Mouse (Mus musculus): ENCODE data around the gene Olfr140. TPM values are rescaled to one million over a fixed set of nuclear protein-coding genes. Genes with fewer than 3 reads are reported as not detected.

Gene Olfr140
- total RNA-seq, 1 experiment, result not detected

DNA sequence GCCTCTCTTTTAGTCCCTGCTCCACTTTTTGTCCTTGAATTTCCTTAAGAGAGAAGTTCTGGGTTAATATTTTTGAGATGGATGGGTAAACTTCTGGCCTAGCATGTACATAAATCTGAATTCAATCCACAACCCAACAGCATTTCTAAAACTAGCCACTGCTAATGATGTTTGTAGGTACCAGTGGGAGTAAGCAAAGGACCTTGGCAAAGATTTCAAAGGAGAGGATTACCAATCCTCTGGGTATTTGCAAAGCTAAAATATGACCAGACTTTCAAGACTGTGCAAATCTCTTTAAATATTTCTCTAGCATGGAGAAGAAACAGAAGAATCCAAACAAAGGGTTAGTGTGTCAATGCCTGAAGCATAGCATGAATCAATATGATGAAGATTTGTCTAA lies 63.5 kb downstream of the Olfr140 start, which contains the start of gene Olfr1262:
TSS of gene Olfr1262 (plus strand) at position 301 of the 400 bp plus-strand sequence.
- H3K4me1 ChIP-seq (ENCODE audit: control insufficient read depth in 2 of 2, insufficient read depth in 2 of 2, low read length in 2 of 2, poor library complexity in 1 of 2), result no peaks in the 10 kb centered on the region
- H3K9me3 ChIP-seq (ENCODE audit: control insufficient read depth, insufficient read depth, low read depth, low read length), result no peaks in the 10 kb centered on the region
- no peak within 1 kb of the TSS for H3K4me3 ChIP-seq (ENCODE audit: insufficient read depth in 1 of 2, low read depth in 1 of 2, low read length in 2 of 2, poor library complexity in 1 of 2, severe bottlenecking in 1 of 2)
- TF ChIP-seq ZC3H11A (IDR thresholded peaks at IDR 0.05; ENCODE audit: borderline replicate concordance, low read depth, low read length), result no peak
- no peak for TF ChIP-seq MAFK (IDR thresholded peaks at IDR 0.05; ENCODE audit: insufficient read depth, low read depth, low read length)
- no peak for DNase-seq (ENCODE audit: low read depth, low spot score)
- no peak within 1 kb of the TSS for H3K9ac ChIP-seq (ENCODE audit: insufficient read depth, low read depth, low read length, poor library complexity, severe bottlenecking)
- no peak within 1 kb of the TSS for H3K27ac ChIP-seq (ENCODE audit: insufficient read depth, low read depth, low read length, poor library complexity, severe bottlenecking)
- H3K36me3 ChIP-seq (ENCODE audit: control insufficient read depth, insufficient read depth, low read length, poor library complexity, severe bottlenecking), result no peaks in the 10 kb centered on the region
- in situ Hi-C loops (cut with MboI; ENCODE audit: low sequenced_read_pairs in 2 of 2, unreplicated experiment in 2 of 2), result no loop called here

Other genes starting within 250 kb of the Olfr140 start
- not detected in 2 replicates for gene Olfr1256, start 222.0 kb downstream of the Olfr140 start, total RNA-seq (2012; rRNA removed)
- gene Olfr48, start 215.4 kb downstream of the Olfr140 start, total RNA-seq (2012; rRNA removed), result not detected in 2 replicates
- gene Olfr1257, start 185.2 kb downstream of the Olfr140 start, total RNA-seq (2012; rRNA removed), result not detected in 2 replicates
- not detected in 2 replicates for gene Olfr1258, start 136.3 kb downstream of the Olfr140 start, total RNA-seq (2012; rRNA removed)
- not detected in 2 replicates for gene Olfr1259, start 114.9 kb downstream of the Olfr140 start, total RNA-seq (2012; rRNA removed)
- not detected in 2 replicates for gene Olfr1260, start 89.3 kb downstream of the Olfr140 start, total RNA-seq (2012; rRNA removed)
- not detected in 2 replicates for gene Olfr1261, start 72.4 kb downstream of the Olfr140 start, total RNA-seq (2012; rRNA removed)
- gene Olfr1262, start 63.4 kb downstream of the Olfr140 start, total RNA-seq (2012; rRNA removed), result not detected in 2 replicates
- gene Olfr1263, start 51.5 kb downstream of the Olfr140 start, total RNA-seq (2012; rRNA removed), result not detected in 2 replicates
- gene Olfr1264, start 38.0 kb downstream of the Olfr140 start, total RNA-seq (2012; rRNA removed), result not detected in 2 replicates
- not detected in 2 replicates for gene Olfr1265, start 28.3 kb downstream of the Olfr140 start, total RNA-seq (2012; rRNA removed)
- gene Olfr1269, start 57.8 kb upstream of the Olfr140 start, total RNA-seq (2012; rRNA removed), result not detected in 2 replicates
- gene Olfr32, start 78.7 kb upstream of the Olfr140 start, total RNA-seq (2012; rRNA removed), result not detected in 2 replicates
- gene Olfr1270, start 89.5 kb upstream of the Olfr140 start, total RNA-seq (2012; rRNA removed), result not detected in 2 replicates
- gene Olfr1506, start 160.9 kb upstream of the Olfr140 start, total RNA-seq (2012; rRNA removed), result 0.13 TPM in 1 of 2 replicates, not detected in the other
- not detected in 2 replicates for gene Olfr142, start 194.0 kb upstream of the Olfr140 start, total RNA-seq (2012; rRNA removed)
- not detected in 2 replicates for gene Olfr1271, start 207.4 kb upstream of the Olfr140 start, total RNA-seq (2012; rRNA removed)
- gene Olfr1272, start 229.2 kb upstream of the Olfr140 start, total RNA-seq (2012; rRNA removed), result not detected in 2 replicates